Mouse (Mus musculus) adrenal gland, postnatal 10 days (tissue): Measurements from ENCODE around the gene Ptpn13. TPM values are rescaled to one million over a fixed set of nuclear protein-coding genes. Genes with fewer than 3 reads are reported as not detected.
A peak's percentile ranks its signal among the peaks of the same experiment; 100 is the strongest.

Source experiments
- DNase-seq: peaks from one replicate; pipeline ENCODE4 v3.0.0; 2021; ENCODE audit warnings: mixed read lengths
- total RNA-seq, 2 experiments: library from RNA; stranded (reverse); gene quantifications; 2 replicates each; pipeline ENCODE4 v1.2.3; 2021

Gene Ptpn13
- total RNA-seq, 2 experiments from 2014 or later: 16.3 to 17.4 TPM

DNA sequence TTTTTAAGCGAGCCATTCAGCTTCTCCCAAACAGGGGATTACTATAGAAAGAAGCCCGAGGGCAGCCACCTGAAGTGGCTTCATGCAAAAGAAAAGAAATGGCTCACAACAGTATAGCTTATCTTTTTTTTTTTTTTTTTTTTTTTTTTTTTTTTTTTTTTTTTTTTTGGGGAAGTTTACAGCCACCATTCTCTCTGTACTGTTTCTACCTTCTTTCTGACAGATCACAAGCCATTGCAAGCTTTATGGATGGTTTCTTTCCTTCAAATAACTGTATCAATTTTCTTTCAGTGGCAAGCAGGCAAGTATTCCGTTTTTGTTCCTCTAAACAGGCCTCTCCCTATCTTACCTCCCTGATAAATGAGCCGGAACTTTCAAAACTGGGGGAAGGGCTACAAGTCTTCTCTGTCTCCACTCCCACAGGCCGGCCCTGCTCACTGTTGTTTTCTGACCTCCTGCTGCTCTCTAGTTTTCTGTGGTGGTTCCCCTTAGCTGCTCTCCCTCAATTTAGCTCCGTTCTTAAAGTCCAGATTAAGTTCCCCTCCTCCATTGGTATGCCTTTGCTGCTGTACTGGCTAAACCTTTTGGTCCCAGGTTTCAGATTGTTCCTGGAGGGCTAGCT, 1.6 kb upstream of the Ptpn13 start:
- DNase-seq: peak; percentile 11

DNA sequence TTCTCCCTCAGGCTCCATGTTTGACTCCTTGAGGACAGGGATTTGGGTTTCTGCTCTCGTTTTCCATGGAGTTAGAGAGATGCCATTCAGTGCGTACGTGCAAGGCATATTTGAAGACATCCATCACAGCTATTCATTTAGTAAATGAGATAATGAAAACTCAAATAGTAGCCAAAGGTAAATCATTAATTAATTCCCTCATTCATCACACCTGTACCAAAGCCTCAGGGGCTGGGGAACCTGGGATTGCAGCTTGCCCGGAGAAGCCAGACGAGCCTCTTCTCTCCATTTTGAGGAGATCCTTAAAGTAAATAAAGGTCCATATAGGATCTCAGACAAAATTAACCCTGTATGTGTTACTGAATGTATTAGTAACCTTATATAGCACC, 1.1 kb upstream of the Ptpn13 start:
- no peak for DNase-seq

DNA sequence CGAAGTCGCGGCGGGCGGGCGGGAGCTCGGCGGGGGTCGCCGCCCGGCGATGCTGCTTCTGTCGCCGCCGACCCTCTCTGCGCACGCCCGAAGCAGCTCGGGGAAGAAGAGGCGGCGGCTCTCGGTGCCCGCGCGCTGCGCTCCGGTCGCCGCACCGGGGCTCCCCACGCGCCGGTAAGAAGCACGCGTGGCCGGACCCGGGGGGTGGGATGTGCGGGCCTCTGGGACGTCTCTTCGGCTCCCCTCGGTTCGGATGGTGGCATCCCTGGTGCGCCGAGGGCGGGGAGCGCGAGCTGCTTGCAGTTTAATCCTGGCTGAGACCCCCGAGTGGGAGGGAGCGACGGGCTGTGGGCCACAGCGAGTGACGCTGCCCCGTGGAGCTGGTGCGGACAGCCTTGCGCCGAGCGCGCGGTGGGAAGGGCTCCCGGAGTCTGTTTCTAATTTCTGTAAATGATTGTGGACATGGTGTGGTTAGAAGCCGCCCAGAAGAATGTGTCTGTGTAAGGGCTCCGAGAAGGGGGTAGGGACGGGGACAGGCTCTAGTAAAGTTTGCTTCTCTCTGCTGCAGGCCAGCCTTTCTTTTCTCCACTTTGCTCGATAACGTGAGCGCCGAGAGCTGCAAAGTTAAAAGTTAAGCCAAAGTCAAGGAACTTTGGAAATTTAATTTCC, 505 bp downstream of the Ptpn13 start:
- DNase-seq: peak; percentile 62

DNA sequence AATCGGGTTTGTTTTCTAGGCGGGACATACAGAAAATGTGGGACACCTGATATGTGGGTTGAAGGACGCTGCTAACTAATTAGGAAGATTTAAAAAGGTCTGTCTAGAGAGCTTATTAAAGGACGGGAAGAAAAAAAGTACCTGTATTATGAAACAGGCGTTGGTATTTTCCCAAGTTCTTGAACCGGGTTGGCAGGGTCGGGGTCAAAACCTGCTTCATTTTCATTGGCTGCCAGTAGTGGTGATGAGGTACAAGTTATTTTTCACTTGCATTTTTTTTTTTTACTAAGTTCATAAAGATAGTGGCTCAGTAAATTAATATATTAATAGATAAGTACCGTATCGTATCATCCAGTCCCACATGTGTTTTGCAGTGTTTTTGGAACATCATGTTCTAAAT, 1.3 kb downstream of the Ptpn13 start:
- DNase-seq: no peak

DNA sequence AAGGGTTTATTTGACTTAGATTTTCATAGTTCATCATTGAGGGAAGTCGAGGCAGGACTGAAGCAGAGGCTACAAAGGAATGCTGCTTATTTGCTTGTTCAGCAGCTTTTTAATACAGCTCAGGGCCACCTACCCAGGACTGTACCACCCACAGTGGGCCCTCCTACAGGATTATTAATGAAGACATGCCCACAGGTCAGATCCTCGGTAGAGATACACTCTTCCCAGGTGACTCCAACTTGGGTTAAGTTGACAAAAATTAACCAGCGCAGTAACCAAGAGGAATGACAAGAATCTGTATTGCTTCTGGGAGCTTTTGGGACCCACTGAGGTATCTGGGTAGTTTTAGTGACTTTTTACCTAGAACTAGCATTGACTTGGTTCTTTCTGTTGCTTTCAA, 6.0 kb downstream of the Ptpn13 start:
- DNase-seq: no peak

DNA sequence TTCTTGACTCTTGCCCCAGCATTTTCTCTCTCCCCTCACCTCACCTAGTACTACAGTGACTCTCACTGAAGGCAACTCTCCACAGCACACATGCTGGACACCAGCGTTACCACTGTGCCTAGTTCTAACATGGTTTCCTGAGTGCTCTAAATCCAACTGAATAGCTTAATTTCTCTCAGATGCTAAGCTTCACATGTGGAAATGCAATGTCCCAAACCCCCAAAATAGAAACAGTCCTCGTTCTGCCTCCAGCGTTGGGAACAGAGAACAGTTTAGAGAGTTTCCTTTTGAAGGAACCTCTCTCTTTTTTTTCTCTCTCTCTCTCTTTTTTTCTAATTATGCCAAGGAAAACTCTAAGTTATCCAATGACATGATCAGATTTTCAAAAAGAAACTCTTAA, 6.5 kb downstream of the Ptpn13 start:
- DNase-seq: no peak

DNA sequence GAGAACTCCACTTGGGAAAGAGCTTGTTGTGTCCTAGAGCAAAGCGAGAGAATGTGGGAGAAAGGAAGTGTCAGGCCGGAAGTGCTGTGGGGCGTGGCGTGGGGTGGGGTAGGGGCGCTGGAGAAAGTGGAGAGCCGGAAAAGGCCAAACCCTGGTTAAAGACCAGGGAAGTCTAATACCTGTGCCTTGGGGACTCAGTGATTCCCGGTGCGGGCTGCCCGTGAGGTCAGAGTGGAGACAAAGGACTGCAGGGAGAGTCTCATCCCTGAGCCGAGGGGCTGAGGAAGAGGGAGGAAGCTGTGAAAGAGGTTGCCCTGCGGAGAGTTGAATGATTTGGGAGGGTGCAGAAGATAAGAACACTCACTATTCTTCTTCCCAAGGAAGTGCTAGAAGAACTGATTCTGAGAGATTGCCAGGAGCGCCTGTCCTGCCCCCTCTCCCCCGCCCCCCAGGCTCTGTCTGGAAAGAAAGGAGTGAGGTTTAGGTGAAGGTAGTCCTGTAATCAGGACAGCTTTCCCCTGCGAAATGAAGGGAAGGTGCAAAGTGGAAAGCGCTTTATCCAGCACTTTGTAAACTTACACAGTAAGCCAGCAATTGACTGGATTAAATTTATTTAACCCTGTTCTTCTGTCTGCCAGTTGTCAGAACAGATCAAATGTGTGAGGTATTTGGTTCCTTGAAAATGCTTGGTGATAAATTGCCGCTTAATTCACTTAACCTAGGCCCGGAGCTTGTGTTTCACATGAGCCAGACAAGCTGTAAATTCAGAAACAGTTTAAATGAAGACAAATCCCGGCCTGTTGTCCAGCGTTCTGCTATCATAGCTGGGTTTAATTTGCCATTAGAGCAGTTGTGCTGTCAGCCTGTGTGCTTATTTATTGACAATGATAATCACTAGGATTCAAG, 11.3 kb downstream of the Ptpn13 start:
- peak; percentile 62 for DNase-seq

DNA sequence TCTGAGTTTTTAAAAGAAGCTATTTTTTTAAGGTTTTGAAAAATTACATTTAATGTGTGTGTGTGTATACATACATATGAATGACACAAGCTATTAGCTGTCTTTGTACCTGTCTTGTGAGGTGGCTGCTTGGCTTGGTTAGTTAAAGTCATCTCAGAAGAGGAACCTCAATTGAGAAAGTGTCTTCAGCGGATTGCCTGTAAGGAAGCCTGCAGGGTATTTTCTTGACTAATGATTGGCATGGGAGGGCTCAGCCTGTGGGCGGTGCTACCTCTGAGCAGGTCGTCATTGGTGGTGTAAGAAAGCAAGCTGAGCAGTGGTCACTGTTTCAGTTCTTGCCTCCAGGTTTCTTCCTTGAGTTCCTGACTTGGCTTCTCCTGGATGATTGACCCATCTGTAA, 12.7 kb downstream of the Ptpn13 start:
- DNase-seq: no peak

DNA sequence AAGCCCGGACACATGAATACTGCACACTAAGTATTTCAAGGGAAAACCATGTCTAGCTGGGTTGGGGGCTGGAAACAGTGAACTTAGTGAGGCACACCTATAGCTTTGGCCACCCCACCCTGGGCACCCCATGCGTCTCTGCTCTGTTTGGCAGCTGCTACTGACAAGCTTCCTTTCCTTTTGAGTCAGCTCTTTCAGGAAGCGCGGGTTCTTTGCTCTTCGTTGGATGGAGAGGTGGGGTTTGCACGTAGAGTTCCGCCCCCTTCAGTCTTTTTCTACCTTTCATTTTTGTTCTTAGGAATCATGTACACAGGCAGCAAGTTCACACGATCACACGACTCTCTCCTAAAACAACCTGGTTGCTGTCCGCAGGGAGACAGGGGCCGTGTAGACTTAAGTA, 14.2 kb downstream of the Ptpn13 start:
- no peak for DNase-seq

DNA sequence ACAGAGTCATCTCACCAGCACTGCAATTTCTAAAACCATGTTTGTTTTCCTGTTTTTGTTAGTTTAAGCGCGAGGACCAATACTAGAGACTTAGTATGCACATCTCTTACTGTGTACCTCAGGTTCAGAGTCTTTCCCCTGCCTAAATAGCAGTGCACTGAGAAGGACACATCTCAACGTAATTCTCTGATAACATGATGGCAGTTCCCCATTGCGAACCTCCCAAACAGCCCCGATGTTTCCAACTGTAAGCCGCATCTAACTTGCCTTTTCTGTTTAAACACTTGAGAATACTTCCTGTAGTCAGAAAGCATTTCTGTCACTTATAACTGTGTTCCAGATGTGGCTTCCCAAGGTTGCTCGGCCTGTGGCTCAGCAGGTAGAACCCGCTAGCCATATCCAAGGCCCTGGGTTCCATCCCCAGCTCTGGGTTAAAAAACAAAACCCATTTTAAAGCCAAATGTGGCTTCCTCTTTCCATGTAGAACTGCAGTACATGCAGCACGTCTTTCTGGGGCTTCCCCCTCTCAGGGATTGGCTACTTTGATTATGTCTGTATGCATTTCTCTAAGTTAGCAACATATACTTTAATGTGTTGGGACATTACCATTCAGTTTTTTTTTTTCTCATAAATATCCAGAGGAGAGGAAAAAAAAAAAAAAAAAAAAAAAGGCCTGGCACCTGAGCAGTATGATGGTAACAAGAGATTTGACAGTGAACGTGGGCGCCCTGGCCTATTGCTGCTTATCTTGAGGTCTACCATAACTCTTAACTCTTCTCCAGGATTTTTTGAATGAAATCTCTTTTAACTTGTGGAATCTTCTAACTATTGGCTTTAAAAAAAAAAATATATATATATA, 15.7 kb downstream of the Ptpn13 start:
- no peak for DNase-seq

DNA sequence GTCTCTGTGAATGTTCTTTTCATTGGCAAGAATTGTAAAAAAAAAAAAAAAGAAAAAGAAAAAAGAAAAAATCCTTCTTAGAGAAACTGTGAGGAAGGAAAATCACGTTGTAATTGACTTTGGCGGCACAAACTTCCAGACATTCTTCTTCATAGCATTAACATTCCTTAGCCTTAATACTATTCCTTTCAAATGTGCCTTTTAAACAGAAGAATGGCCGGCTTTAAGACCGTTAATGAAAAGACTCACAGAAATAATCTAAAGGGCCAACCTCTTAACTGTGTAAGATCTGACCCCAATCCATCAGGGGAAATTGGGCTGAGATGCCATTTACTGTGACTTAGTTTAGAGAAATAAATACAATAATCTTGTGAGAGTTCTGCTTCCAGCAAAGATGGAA, 16.7 kb downstream of the Ptpn13 start:
- no peak for DNase-seq

DNA sequence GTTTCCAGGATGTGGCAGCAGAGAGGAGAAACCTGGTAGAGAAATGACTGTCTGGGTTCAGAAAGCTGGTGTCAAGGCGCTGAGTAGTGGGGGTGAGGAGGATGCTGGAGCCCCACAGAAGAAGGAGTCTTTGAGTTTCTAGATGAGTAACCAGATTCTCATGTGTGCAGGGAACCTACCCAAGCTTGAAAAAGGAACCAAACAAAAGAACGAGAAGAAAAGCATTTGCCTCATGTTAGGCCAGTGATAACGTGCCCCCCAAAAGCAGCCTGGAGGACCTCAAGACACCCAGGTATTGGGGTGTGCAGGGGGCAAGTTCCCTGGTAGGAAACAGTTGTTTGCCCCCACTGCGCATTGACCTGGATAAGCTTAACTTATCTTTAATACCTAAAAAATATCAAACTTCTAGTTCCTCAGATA, 17.3 kb downstream of the Ptpn13 start:
- no peak for DNase-seq

DNA sequence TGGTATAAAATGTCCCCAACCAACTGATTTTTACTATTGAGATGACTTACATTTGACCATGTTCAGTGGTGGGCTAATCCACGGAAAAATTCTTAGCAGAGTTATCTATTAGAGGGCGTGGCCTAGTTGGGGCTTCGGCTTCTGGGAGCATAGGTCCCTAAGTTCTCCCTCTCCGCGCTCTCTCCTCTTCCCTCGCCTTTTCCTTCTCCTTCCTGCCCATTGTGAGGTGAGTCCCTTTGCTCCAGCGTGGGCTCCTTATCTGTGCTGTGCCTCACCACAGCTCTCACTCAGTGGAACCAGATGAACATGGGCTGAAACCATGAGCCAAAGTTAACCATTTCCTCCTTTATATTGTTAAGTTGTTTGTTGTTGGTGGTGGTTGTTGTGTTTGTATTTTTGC, 17.9 kb downstream of the Ptpn13 start:
- no peak for DNase-seq

DNA sequence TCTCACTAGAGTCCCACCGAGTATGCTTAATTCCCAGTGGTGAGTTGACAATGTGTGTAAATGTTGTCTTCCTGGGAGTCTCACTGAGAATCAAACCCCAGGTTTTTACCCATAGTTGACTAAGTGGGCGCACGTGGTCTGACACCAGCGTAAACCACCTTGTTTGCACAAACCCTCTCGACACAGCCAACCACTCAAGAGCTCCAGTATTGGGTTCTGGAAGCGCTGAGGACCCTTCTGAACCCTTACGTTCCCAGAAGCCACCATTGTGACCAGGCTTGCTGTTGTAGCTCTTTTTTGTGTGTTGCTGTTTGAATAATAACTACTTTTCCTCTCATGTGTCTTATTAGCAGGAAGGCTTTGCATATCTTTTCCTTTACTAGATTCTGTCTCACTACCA, 20.4 kb downstream of the Ptpn13 start:
- DNase-seq: no peak

DNA sequence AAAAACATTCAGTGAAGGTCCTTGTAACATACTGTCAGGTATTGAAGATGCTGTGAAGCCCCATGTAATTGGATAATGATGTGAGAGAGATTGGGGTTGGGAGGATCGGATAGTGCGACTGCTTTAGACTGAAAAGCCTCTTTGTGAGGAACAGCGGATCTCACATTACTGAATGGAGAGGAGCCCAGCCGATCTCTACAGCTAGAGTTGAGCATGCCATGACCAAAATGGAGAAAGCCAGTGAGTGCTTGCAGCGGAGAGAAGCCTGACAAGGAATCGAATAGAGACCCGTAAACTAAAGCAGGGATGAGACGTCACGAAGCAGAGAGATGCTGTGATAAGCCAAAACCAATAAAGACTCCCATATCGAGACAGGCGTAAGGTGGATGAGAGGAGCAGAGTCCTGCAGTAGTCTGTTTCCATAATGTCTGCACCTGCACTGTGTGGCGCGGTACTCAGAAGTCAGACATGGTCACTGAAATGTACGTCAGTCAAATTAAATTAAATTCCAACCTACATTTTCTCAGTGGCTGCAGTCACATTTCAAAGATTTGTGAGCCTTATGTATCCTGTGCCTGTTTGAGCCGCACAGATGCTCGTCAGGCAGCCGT, 22.9 kb downstream of the Ptpn13 start:
- DNase-seq: no peak

DNA sequence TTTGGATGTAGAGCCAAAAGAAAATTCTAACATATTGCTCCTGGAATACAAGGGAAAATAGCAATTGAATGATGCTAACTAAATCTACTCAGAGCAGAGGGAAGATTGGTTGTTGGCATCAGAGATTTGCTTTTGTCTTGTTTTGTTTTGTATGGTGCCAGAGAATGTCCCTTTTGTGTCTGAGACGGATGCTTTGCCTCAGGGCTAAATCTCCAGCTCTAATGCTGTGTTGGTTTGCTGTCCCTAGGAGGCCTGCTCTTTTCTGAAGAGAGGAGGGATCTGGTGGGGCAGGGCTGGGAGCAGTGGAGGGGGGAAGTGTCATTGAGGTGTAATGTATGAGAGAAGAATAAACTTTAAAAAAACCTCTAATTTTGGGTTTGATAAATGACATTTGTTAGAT, 23.5 kb downstream of the Ptpn13 start:
- no peak for DNase-seq

DNA sequence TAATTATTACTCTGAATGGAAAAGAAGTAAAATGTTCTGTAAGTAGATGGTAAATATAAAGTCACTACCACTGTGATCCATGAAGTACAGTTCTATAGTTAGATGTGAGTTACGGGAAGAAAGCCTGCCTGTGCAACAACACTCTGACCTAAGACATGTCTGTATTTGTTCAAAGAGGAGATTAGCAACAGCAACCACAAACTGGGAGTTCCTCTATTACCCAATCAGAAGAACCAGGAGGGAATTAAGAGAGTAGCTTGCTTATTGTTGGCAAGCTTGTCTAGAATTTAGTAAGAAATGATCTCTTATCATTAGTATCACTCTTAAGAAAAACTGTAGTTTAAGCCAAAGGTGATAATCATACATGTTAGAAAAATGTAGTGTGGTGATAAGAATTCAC, 25.7 kb downstream of the Ptpn13 start:
- no peak for DNase-seq

DNA sequence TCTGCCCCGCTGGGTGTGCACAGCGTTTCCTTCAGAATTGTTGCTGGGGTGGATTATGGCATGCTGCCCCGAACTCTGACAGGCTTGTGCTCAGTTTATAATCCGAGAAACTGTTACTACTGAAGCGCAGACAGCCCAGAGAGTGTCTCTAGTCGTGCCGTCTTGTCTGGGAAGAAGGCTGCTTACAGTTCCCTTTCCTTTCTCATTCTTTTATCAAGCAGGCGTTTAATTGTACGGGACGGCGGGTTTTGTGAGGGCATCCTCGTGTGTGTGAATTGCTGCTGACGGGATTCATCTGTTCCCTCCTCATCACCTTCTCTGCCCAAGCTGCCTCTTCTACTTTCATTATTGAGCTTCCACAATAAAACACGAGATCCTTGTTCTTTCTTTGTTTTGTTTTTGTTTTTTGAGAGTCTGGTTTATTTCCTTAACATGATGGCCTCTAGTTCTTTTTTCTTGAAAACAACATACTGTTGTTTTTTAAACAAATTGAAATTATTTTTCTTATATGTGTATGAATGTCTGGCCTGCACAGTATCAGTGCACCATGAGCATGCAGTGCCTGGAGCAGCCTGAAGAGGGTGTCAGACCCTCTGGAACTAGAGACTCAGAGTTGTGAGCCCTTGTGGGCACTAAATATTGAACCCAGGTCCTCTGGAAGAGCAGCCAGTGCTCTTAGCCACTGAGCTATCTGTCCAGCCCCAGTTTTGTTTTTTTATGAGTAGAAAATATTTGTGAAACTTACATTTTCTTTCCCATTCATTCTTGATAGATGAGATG, 28.6 kb downstream of the Ptpn13 start:
- DNase-seq: no peak

DNA sequence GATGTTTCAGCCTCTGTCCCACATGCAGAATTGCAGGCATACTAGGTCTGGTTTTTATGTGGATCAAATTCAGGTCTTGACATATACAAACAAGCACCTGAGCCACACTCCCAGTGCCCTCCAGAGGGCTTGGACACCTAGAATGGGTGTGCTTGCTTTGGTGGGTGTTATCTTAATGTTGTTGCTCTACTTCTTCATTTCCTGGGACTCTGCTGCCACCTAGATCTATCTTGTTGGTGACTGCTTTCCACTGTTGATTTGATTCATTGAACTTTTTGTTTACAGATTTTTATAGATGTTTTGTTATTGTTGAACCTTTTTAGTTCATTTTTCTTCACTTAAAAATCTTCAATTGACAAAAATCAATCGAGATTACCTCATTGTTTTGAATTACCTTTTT, 31.8 kb downstream of the Ptpn13 start:
- DNase-seq: no peak

DNA sequence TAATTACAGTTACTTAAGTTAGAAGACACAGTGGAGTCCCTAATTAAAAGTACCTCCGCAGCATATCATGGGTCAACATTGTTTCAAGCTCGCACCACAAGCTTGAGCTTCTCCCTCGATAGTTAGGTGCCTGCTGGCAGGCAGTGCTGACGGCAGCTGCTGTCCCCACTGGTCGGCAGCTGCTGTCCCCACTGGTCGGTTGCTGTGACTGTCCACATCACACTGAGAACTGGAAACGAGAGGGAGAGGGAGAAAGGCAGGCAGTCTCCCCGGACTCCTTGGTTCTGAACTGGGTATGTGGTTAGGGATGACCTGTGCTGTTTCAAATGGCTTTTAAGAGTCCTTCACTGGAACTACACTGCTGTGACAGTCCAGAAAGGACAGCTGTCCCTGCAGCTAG, 33.4 kb downstream of the Ptpn13 start:
- no peak for DNase-seq
